Mouse (Mus musculus) intestine, embryonic 14.5 days (tissue): Measurements from ENCODE around the gene Grasp. TPM values are rescaled to one million over a fixed set of nuclear protein-coding genes. Genes with fewer than 3 reads are reported as not detected.
A peak's percentile ranks its signal among the peaks of the same experiment; 100 is the strongest.

Experiments
- ATAC-seq: fragments of 200-750 bp; cut with Nextera tagmentation; replicated peaks from 2 replicates; pipeline ENCODE4 v1.8.0; 2017; ENCODE audit warnings: low read depth, moderate number of reproducible peaks, moderate TSS enrichment, moderate library complexity; ENCODE audit not compliant: low FRiP score, low TSS enrichment
- DNase-seq: peaks from one replicate; pipeline ENCODE4 v3.0.0-alpha.2; 2018; ENCODE audit warnings: low spot score
- H3K27ac ChIP-seq: fragments of 300-500 bp; sonication (generic); 2 replicates; pipeline ENCODE4 v1.5.1; 2014; ENCODE audit warnings: low read depth, mild to moderate bottlenecking, control low read depth
- H3K27me3 ChIP-seq: fragments of 300-500 bp; sonication (generic); replicated peaks from 2 replicates; pipeline ENCODE4 v1.6.1; 2014; ENCODE audit warnings: low read length, control low read depth; ENCODE audit not compliant: control insufficient read depth, insufficient read depth
- H3K36me3 ChIP-seq: fragments of 300-500 bp; sonication (generic); 2 replicates; pipeline ENCODE4 v1.6.1; 2014; ENCODE audit warnings: low read length, control low read depth; ENCODE audit not compliant: control insufficient read depth, insufficient read depth
- H3K4me1 ChIP-seq: fragments of 300-500 bp; sonication (generic); replicated peaks from 2 replicates; pipeline ENCODE4 v1.6.1; 2014; ENCODE audit warnings: low read length, control low read depth, mixed read lengths; ENCODE audit not compliant: control insufficient read depth, insufficient read depth
- H3K4me2 ChIP-seq: fragments of 300-500 bp; sonication (generic); 2 replicates; pipeline ENCODE4 v1.6.1; 2014; ENCODE audit warnings: low read length
- H3K4me3 ChIP-seq: fragments of 300-500 bp; sonication (generic); 2 replicates; pipeline ENCODE4 v1.5.1; 2014; ENCODE audit warnings: low read depth, low read length, control low read depth, mixed read lengths
- H3K9ac ChIP-seq: fragments of 300-500 bp; sonication (generic); 2 replicates; pipeline ENCODE4 v1.6.1; 2014; ENCODE audit warnings: mild to moderate bottlenecking, low read length
- H3K9me3 ChIP-seq: fragments of 300-500 bp; sonication (generic); 2 replicates; pipeline ENCODE4 v1.6.1; 2016; ENCODE audit warnings: low read length, control low read depth; ENCODE audit not compliant: control insufficient read depth
- WGBS: fragments of 180-500 bp; shearing (Covaris S2); extraction: QIAGEN DNeasy Blood & Tissue Kit; methylation state at CpG from one replicate; pipeline ENCODE4 v1.1.7; 2014; 5-methylcytosine and 5-hydroxymethylcytosine counted together
- polyA plus RNA-seq: library from polyadenylated mRNA; unstranded; fragments of >200 nt; fragmentation: Nextera tagmentation; extraction: Ambion mirVana; gene quantifications from 2 replicates; pipeline ENCODE4 v1.2.1, GENCODE M21; 2014

The Grasp gene
- polyA plus RNA-seq, 1 experiment from 2014 or later, result 4.2 TPM

DNA sequence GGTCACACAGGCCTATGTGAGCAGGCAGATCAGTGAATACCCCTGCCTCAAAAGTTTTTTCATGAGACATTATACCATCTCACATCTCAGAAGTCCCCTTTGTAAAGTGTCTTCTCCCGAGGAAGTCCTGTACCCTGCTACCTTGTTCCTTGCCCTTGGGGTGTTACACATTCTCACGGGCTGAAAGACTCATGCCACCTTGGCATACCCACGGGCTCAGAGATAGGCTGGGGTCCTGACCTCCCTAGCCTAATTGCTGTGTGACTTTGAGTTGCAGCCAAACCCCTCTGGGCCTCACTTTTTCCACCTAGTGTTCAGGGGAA is 29.5 kb downstream of the Grasp start:
- ATAC-seq (no peak), DNase-seq (no peak)
- 34% methylated on average over 3 of the region's 3 CpGs for WGBS
- Histone ChIP-seq H3K9me3 (peaks cover 4% of the 10 kb centered on the region; the same call in 1 of the 2 replicates), H3K36me3 (no peaks in the 10 kb centered on the region), H3K27me3 (no peaks in the 10 kb centered on the region), H3K27ac (no peak overlapping the region), H3K4me1 (peaks cover 8% of the 10 kb centered on the region; the same call in 1 of the 2 replicates), H3K9ac (peak overlapping the region; percentile 75), H3K4me2 (peak overlapping the region; percentile 88), H3K4me3 (peak overlapping the region; percentile 62)

DNA sequence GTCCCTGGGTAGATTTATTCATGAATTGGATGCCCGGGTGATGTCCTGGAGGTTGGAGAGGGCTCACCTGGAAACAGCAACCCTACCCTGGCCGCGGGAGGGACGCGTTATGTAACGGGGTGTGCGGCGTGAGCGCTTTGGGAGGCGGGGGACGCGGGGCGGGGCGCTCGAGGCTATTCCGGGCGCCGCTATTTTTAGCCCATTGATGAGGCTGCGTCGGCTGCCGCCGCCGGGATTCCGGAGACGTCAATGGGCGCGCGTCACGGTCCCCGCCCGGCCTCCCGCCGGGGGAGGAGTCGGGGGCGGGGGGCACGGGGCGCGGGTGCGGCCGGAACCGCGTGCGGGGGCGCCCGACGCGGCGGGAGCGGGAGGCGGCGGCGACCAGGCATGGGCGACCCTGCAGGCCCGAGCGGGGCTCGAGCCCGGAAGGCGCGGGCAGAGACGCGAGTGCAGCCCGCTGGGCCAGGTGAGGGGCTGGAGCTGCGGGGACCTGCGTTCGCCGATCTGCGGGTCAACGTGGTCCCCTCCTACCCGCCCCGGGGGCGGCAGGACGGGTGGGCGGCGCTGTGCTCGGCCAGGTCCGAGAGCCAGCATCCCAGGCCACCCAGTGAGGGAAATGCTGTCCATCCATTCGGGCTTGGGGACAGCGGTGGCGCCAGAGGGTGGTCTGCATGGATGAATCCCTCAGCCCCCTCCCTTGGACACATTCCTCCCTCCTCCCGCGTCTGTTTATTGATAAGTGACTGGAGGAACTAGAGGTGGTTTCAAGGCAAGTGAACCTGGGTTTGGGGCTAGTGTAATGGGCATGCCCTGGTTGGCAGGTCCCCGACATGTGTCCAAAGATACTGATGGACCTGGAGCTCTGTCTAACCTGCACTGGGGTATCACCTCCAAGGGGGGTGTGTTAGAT is 30.2 kb downstream of the Grasp start, which contains the start of gene Nr4a1:
Gene Nr4a1, plus strand, starts transcription at position 384 of the 910 bp plus-strand sequence.
- H3K9ac ChIP-seq, result peak within 1 kb of the TSS; percentile 75
- WGBS, result 2% methylated on average over 69 of the region's 82 CpGs
- H3K4me2 ChIP-seq, result peak within 1 kb of the TSS; percentile 88
- H3K4me3 ChIP-seq, result peak within 1 kb of the TSS; percentile 62
- H3K27me3 ChIP-seq, result no peaks in the 10 kb centered on the region
- peaks cover 3% of the 10 kb centered on the region; the same call in 1 of the 2 replicates for H3K4me1 ChIP-seq
- peaks cover 4% of the 10 kb centered on the region; the same call in 1 of the 2 replicates for H3K9me3 ChIP-seq
- peak; percentile 82 for DNase-seq
- no peaks in the 10 kb centered on the region for H3K36me3 ChIP-seq
- peak; percentile 64 for ATAC-seq
- H3K27ac ChIP-seq, result peak within 1 kb of the TSS; percentile 34; the same call in 1 of the 2 replicates

GRCm38 (mm10) chr15:101255842-101256462 is 32.0 kb downstream of the Grasp start:
- Histone ChIP-seq H3K9me3 (peaks cover 4% of the 10 kb centered on the region; the same call in 1 of the 2 replicates), H3K36me3 (no peaks in the 10 kb centered on the region), H3K27me3 (no peaks in the 10 kb centered on the region), H3K27ac (no peak overlapping the region), H3K9ac (no peak overlapping the region), H3K4me3 (no peak overlapping the region), H3K4me2 (no peak overlapping the region), H3K4me1 (peaks cover 13% of the 10 kb centered on the region)
- 85% methylated on average over 7 of the region's 7 CpGs for WGBS
- ATAC-seq (no peak), DNase-seq (no peak)

DNA sequence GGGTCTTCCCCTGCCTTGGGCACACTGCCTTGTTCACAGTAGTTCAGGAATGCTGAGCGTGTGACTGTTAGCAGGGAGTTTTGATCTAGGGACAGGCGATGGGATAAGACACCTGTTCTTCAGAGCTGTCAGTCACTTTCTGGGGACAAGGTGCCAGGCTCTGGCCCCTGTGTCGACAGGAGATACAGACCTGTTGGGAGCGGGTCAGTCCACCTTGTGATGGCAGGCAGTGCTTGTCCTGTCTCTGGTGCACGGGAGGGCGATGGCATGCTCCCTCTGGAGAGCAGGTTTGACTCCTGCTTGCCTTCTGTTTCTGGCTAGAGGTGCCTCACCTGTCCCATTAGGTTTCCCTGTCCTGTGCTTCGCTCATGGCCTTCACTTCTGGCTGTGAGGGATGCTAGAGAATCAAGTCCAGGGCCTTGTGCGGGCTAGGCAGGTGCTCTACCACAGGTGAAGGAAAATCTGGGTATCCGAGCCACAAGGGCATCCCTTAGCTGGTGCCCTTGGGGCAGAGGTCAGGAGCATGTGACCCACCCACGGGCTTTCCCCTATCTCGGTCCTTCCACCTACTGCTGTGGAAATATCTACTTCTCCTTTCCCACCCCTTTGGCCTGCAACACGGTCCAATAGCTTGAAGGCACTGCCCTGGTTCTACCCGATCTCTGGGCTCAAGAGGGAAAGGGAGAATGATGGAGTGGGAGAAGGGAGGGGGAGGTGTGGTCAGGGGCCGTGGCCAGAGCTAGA is 32.6 kb downstream of the Grasp start:
- H3K36me3 ChIP-seq, result no peaks in the 10 kb centered on the region
- no peak overlapping the region for H3K9ac ChIP-seq
- H3K9me3 ChIP-seq, result peaks cover 4% of the 10 kb centered on the region; the same call in 1 of the 2 replicates
- H3K4me3 ChIP-seq, result no peak overlapping the region
- DNase-seq (no peak), ATAC-seq (no peak)
- no peak overlapping the region for H3K4me2 ChIP-seq
- no peak overlapping the region for H3K27ac ChIP-seq
- H3K4me1 ChIP-seq, result peaks cover 20% of the 10 kb centered on the region
- H3K27me3 ChIP-seq, result no peaks in the 10 kb centered on the region
- WGBS, result 75% methylated on average over 14 of the region's 14 CpGs

DNA sequence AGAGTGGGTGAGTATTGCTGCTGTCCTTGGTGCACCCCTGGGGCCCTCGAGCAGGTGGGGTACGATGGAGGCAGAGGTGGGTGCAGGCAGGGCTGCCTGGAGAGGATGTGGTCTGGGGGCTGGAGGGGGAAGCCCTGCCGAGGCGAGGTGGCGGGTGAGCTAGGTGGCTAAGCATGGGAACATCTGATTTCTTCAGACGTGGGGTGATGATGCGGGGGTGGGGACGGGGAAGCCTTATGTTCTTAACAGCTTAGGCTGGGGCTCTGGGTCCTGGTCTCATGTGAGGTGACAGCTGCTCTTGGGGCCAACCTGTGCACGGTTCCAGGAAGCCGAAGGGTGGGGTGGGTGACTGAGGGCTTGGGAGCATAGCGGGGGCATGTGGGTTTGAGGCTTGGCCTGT is 34.4 kb downstream of the Grasp start:
- no peak overlapping the region for H3K4me2 ChIP-seq
- H3K36me3 ChIP-seq, result no peaks in the 10 kb centered on the region
- no peak overlapping the region for H3K4me3 ChIP-seq
- no peak overlapping the region for H3K27ac ChIP-seq
- peaks cover 28% of the 10 kb centered on the region for H3K4me1 ChIP-seq
- H3K9ac ChIP-seq, result no peak overlapping the region
- ATAC-seq, result no peak
- 87% methylated on average over 11 of the region's 11 CpGs for WGBS
- H3K27me3 ChIP-seq, result no peaks in the 10 kb centered on the region
- no peaks in the 10 kb centered on the region for H3K9me3 ChIP-seq
- no peak for DNase-seq

DNA sequence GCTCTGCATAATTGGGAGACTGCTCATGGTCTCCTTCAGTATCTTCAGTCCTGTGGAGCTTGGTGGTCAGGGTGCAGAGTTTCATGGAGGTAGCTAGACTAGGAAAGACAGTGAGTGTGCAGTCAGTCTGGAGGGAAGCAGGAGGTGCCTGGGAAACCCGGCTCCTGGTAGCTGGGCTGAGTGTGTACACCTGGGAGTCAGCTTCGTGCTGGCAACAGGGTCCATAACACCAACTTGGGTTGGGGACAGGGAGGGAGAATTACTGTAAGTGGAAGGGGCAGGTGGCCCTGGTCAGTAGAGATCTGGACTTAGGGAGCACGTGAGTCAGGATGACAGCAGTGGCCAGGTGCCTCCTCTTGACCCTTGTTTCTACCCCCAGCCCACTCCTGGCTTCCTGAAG is 35.9 kb downstream of the Grasp start:
- no peaks in the 10 kb centered on the region for H3K9me3 ChIP-seq
- H3K36me3 ChIP-seq, result no peaks in the 10 kb centered on the region
- WGBS, result 76% methylated on average over 3 of the region's 3 CpGs
- ATAC-seq (no peak), DNase-seq (no peak)
- H3K4me3 ChIP-seq, result no peak overlapping the region
- peaks cover 27% of the 10 kb centered on the region for H3K4me1 ChIP-seq
- no peak overlapping the region; the same call in 1 of the 2 replicates for H3K9ac ChIP-seq
- peak overlapping the region; percentile 91 for H3K27ac ChIP-seq
- no peaks in the 10 kb centered on the region for H3K27me3 ChIP-seq
- H3K4me2 ChIP-seq, result no peak overlapping the region

DNA sequence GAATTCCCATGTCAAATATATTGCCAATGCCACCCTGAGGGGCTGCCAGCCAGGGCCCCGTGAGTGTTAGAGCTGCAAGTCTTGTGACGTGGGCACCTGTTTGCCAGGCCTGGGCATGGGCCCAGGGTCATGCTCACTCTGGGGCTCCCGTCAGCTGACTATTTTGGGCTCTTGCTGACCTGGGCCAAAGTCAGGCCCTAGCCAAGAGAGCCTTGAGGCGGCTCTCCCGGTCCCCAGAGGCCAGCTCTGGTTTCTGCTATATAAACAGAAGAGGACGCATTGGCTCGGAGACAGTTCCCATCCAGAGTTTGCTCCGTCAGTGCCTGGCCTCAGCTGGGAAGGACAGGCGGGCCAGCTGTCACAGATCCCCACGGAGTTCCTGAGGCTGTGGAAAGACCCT is 36.4 kb downstream of the Grasp start:
- 0 out of 2 replicates have a peak overlapping the region, but pooled peaks have one; percentile 16 for H3K9ac ChIP-seq
- H3K4me2 ChIP-seq, result peak overlapping the region; percentile 33; the same call in 1 of the 2 replicates
- H3K36me3 ChIP-seq, result no peaks in the 10 kb centered on the region
- peak overlapping the region; percentile 91 for H3K27ac ChIP-seq
- no peak overlapping the region for H3K4me3 ChIP-seq
- peaks cover 27% of the 10 kb centered on the region for H3K4me1 ChIP-seq
- DNase-seq (no peak), ATAC-seq (no peak)
- no peaks in the 10 kb centered on the region for H3K27me3 ChIP-seq
- WGBS, result 36% methylated on average over 10 of the region's 10 CpGs
- no peaks in the 10 kb centered on the region for H3K9me3 ChIP-seq

- Histone ChIP-seq H3K4me2 (peak overlapping the region; percentile 33), H3K36me3 (no peaks in the 10 kb centered on the region), H3K27ac (peak overlapping the region; percentile 91), H3K4me1 (peaks cover 33% of the 10 kb centered on the region), H3K9ac (peak overlapping the region; percentile 22), H3K4me3 (no peak overlapping the region), H3K27me3 (no peaks in the 10 kb centered on the region), H3K9me3 (no peaks in the 10 kb centered on the region)
- no peak for ATAC-seq
- no peak for DNase-seq
- 39% methylated on average over 13 of the region's 13 CpGs for WGBS
These were observed 37.1 kb downstream of the Grasp start for GRCm38 (mm10) chr15:101260874-101261622.
